Mouse (Mus musculus): ENCODE results near the gene Kif5a.

DNA sequence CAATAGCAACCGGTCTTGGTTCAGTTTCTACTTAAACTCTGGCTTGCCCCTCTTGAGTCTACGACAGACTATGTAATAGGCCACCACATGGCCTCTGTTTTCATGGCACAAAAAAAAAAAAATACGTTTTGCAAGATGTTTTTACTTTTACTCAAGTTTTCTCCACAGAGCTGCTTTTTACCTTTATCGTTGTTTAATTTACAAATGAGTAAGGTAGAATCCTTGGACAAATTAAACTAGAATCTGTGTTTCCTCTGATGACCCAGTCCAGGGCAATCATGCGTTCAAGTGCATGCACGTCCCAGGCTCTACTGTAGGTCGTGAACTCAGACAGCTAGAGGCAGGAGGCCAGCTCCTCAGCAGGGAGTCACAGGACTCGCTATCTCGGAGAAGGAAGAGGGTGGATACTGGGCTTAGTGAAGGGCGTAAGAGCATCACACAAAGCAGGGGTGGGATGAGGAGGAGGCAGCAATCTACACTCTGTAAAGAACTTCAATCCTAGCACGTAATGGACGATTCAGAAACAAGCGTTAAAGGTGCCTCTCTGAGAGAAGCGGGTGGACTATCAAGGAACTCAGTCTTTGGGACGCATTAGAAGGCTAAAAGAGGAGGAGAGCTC, 26.5 kb upstream of the Kif5a start:
- TF ChIP-seq POLR2A (IDR thresholded peaks at IDR 0.05; ENCODE audit: insufficient read length, low read depth), result peak; percentile 67
- no peak for TF ChIP-seq E2F4 (IDR thresholded peaks at IDR 0.05; ENCODE audit: insufficient read depth)
- no peak for TF ChIP-seq TCF12 (IDR thresholded peaks at IDR 0.05; ENCODE audit: insufficient read depth, poor library complexity, severe bottlenecking)
